Mouse (Mus musculus) B cell, adult (primary cell): Measurements from ENCODE around the gene Eif4h. TPM values are rescaled to one million over a fixed set of nuclear protein-coding genes. Genes with fewer than 3 reads are reported as not detected.

Source experiments
- total RNA-seq: library from RNA; stranded (reverse); gene quantifications from 4 replicates; pipeline ENCODE4 v1.2.4, GENCODE M21; 2023; ENCODE audit not compliant: inconsistent age

Gene Eif4h
- 267 to 276 TPM (median 274 TPM) in 4 replicates for total RNA-seq

DNA sequence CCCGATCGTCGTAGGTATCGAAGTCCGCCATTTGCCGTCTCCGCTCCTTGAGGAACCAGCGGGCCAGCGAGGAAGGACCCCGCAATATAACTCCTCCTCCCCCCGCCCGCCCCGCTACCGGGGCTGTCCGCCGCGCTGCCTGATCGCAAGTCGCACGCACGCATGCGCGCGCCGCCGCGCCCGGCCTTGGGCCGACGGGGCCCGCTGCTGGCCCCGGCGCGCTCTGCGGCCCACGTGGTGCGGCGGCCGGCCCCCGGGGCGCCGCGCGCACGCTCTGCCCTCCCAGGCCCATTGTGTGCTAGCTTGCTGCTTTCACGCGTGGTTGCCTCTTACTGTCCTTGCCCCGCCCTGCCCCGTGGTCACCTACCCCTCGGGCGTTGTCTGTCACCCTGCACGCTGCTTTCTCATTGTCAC, at the start of gene Eif4h:
Gene Eif4h, minus strand, starts transcription at position 222 of the 414 bp plus-strand sequence.

DNA sequence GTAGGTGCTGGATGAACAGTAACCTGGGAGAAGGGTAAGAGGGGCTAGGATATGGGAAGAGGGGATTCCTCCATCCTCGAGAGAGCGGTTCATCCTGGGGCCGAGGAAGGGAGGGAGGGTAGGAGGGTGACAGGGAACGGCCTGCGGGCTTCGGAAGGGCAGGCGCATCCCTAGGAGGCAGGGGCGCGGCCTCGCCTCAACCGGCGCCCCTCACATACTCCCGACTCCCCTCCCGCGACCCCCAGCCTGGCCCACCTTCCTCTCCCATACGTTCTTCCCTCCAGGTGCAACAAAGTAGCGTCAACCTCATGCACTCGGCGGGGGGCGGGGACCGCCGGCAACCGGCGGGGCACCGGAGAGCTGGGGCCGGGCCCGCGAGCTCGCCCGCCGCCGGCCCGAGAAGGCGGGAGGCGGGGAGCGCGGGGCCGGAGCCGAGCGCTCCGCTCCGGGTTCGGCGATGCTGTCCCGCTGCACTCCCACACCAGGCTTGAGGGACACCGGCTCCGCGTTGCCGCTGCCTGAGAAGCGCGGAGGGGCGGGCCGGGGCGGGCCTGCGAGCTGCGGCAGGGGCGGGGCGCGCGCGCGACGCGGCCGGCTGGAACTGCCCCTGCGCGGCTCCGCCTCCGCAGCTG, 48.9 kb upstream of the Eif4h start, which contains the start of gene Limk1:
Gene Limk1, minus strand, starts transcription at position 513 of the 632 bp plus-strand sequence.

DNA sequence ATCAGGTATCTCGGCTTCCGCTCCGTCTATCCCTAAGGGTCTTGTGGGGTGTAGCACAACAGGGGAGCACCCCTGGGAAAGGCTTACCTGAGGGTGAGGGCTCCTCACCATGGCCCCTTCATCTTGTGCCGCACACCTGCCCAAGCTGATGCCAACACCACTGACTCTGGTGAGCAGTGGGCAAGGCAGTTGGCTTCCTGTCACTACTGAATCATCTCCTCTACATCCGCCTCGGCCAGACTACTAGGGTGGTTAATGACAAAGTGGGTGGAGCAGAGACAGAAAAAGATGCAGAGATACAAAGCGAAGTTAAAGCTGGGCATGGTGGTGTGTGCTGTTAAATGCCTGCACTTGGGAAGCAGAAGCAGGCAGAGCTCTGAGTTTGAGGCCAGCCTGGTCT, 24.5 kb downstream of the Eif4h start, which contains the start of gene Lat2:
Gene Lat2, minus strand, starts transcription at position 224 of the 400 bp plus-strand sequence.

DNA sequence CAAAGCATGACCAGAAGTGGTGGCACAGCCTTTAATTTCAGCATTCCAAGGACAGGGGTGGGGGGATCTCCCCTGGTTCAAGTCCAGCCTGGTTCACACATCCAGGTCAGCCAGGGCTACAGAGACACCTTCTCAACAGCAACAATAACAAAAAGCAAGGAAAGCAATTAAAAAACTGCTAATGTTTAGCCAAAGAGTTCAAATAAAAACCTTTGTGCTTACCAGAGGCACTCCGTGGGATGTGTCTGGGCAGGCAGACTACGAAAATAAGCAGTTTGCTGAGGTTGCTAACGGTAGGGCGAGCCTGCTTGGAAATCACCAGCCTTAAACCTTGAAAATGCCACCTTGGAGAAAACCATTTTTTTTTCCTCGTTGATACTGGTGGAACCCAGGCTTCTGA, 58.1 kb downstream of the Eif4h start, which contains the start of gene Rfc2:
Gene Rfc2, plus strand, starts transcription at position 221 of the 400 bp plus-strand sequence.

Other genes starting within 250 kb of the Eif4h start
- 1.7 to 3.7 TPM (median 1.9 TPM) in 4 replicates for gene Gtf2ird1, start 182.8 kb downstream of the Eif4h start, total RNA-seq
- 5.7 to 6.5 TPM (median 6.3 TPM) in 4 replicates for gene Clip2, start 87.1 kb downstream of the Eif4h start, total RNA-seq
- 0.26 to 0.51 TPM (median 0.42 TPM) in 3 of 4 replicates, not detected in the other for gene Syna, start 79.3 kb downstream of the Eif4h start, total RNA-seq
- 121 to 140 TPM (median 131 TPM) in 4 replicates for gene Rfc2, start 58.1 kb downstream of the Eif4h start, total RNA-seq
- gene Lat2, start 24.5 kb downstream of the Eif4h start, total RNA-seq: 240 to 285 TPM (median 252 TPM) in 4 replicates
- gene Limk1, start 49.1 kb upstream of the Eif4h start, total RNA-seq: 13.5 to 18.0 TPM (median 16.9 TPM) in 4 replicates
- gene Eln, start 107.8 kb upstream of the Eif4h start, total RNA-seq: not detected in 4 replicates